Mouse (Mus musculus) CD8-positive naive resting alpha-beta T cell, adult 2 months (primary cell): ENCODE measurements around the gene Arl15.

Experiments
- DNase-seq, 2 experiments: peaks; one replicate each; pipeline ENCODE4 v3.0.0; 2022; ENCODE audit warnings: low read depth in 2 of 2, low spot score in 2 of 2

Gene Arl15

DNA sequence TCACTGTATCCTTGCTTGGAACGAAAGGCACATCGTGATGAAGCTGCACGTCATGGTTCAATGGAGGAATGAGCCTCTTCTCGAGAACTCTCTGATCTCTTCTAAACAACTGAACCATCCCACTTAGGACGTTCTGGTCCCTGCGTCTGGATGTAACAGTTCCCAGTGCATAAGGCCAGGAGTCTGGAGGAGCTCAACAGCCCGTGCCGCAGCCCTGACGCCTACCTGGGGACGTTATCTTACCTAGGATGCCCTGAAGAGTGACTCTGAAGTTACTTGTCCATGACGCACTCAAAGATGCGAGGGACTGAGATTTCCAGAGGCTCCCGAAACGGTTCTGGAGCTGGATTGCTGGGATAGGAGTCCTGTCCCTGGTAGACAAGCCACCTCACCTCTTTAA lies 121.4 kb downstream of the Arl15 start:
- no peak for DNase-seq

DNA sequence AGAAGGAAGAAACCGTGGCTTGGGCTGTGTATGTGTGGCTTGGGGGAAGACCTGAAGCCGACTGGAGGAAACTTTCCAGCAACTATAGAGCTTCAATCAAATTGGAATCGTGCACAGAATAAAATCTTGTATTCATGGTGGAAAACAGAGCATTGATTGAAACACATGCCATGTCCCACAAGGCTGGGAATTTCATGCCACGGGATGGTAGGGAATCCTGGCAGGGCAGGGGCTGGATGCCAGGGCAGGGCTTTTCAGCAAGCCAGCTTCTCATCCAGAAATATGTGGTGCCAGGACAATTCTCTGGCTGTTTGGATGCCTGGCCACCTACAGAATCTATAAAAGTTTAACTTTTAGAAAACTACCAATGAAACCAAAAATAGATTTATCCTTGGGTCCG lies 122.5 kb downstream of the Arl15 start:
- no peak for DNase-seq

GRCm38 (mm10) chr13:113917376-113917775 lies 123.1 kb downstream of the Arl15 start:
- no peak for DNase-seq

- no peak for DNase-seq
Observed at GRCm38 (mm10) chr13:113917868-113918411, 123.6 kb downstream of the Arl15 start.

- DNase-seq, result no peak
Observed at GRCm38 (mm10) chr13:113918668-113919067, 124.4 kb downstream of the Arl15 start.

- DNase-seq, result no peak
Observed at GRCm38 (mm10) chr13:113935697-113936096, 141.4 kb downstream of the Arl15 start.

GRCm38 (mm10) chr13:113937231-113937630 lies 142.9 kb downstream of the Arl15 start:
- no peak for DNase-seq

DNA sequence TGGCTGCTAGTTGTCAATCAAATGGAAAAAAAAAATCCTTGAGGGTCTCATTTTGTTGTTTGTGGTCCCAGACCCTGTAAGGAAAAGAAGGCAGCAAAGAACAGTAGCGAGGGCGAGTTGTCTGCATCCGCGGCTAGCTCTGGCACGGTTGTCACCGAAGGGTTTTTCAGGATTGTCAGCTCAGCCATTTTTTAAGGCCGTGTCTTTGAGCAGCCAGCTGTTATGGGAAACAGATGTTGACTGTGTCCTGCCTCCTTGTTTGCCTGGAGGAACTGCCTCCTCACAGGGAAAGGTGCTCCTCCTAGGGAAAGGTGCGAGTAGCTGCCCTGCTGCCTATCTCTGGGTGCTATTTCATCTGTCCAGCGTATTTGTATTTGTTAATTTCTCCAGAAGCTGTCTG lies 144.3 kb downstream of the Arl15 start:
- no peak for DNase-seq

DNA sequence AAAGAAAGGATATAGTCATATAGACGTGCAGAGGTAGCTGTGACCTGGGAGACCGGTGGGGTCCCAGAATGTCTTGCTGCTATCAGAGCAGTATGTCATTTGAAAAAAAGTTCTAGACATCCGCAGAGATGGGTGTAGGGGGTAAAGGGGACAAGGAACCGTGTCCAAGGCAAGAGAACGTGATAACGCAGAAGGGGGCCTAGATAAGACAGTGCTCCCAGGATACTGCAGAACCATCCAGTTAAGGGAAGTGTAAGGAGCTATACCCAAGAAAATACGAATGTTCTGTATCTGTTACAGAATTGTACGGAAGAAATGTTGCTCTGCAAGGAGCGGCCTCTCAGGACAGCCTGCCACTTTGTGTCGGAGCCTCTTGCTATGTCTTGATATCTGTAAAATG lies 144.8 kb downstream of the Arl15 start:
- no peak for DNase-seq

DNA sequence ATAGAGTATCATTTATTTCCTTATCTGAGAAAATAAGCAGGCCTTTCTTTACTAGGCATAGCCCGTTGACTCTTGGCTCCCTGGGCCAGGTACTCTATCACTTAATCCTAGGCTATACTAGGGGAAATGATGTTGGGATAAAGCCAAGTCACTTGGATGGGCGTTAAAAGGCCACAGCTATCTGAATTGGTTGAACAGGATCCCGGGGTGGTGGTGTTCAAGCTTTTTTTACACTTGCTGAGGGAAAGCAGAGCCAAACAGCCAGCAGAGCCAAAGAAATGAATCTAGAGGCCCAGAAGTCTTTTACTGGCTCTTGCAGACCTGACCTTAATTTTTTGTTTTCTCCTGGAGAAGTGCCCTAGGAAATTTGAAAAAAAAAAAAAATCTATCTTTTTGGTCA lies 145.4 kb downstream of the Arl15 start:
- DNase-seq, result no peak

DNA sequence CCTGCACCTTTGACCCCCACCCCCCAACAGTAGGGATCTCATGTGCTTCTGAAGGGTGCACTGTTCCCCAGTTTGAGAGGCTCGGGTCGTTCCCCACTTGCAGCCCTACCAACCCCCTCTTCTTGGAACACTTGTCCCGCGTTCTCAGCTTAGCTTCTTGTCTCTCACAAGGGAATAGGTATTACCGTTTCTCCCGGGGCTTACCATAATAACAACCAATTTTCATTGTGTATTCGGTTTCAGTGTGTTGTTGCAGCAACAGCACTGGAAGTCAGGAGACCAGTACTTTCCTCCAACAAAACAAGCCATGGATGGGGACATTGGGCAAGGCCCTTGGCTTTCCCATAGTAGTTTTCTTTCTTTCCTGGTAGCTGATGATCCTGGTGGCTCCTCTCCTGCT lies 145.8 kb downstream of the Arl15 start:
- DNase-seq, result no peak

DNA sequence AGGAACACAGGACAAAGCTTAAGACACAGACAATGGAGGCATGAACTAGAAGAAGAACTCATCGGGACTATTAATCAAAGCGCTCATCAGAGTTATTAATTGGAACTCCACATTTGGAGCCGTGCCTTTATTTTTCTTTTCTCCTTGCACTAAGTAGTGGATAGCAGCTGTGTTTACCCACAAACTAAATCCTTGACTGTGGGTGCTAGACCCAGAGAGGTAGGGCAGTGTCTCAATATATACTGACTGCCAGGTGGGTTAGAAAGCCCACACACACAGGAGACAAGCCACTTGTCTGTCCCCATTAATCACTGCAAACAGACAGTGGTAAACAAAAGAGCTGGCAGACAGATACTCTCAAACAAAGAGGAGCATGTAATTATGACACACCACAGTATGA lies 147.6 kb downstream of the Arl15 start:
- no peak for DNase-seq

DNA sequence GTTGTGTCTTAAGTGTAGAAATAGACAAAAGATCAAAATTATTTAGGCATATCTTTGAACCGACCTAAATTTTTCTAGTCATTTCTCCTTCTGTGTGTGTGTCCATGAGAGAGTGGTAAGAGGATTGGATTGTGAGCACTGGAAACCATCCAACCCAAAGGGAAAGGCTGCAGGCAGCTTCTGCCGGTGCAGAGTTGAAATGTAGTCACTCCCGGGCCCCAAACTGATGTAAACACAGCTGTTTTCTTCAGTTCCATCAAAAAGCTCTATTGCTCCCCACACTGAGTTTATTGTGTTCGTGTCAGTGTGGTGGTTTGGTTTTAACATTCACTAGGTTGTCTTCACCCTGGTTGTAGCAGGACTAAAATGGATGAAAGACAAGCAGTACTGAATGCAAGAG lies 153.2 kb downstream of the Arl15 start:
- DNase-seq, result no peak

- no peak for DNase-seq
Observed at GRCm38 (mm10) chr13:113949708-113950107, 155.4 kb downstream of the Arl15 start.

- no peak for DNase-seq
Observed at GRCm38 (mm10) chr13:113950131-113950530, 155.8 kb downstream of the Arl15 start.

- no peak for DNase-seq
Observed at GRCm38 (mm10) chr13:113957438-113957837, 163.1 kb downstream of the Arl15 start.

DNA sequence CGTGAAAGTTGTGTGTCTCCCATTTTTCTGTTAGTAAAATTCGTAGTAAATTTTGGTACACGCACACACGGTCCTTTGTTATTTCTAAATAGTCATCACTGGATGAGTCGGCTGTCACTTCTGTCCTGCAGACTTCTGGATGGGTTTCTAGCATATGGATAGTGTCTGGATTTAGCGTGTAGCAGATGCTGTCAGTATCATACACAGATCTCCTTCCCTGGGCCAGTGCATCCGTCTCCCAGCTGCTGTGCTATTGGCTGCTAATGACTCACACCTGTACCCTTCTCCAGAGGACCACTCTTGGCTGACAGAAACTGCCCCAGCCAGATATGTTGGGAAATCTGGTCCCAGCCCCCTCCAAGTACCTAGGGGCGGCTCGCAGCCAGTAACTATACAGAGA lies 170.6 kb downstream of the Arl15 start:
- DNase-seq, result no peak

GRCm38 (mm10) chr13:113970706-113971105 lies 176.4 kb downstream of the Arl15 start:
- no peak for DNase-seq

GRCm38 (mm10) chr13:113972401-113972800 lies 178.1 kb downstream of the Arl15 start:
- DNase-seq, result no peak

GRCm38 (mm10) chr13:113974866-113975265 lies 180.6 kb downstream of the Arl15 start:
- DNase-seq, result no peak

GRCm38 (mm10) chr13:113975722-113976121 lies 181.4 kb downstream of the Arl15 start:
- no peak for DNase-seq

- no peak for DNase-seq
Observed at GRCm38 (mm10) chr13:113976936-113977335, 182.6 kb downstream of the Arl15 start.

DNA sequence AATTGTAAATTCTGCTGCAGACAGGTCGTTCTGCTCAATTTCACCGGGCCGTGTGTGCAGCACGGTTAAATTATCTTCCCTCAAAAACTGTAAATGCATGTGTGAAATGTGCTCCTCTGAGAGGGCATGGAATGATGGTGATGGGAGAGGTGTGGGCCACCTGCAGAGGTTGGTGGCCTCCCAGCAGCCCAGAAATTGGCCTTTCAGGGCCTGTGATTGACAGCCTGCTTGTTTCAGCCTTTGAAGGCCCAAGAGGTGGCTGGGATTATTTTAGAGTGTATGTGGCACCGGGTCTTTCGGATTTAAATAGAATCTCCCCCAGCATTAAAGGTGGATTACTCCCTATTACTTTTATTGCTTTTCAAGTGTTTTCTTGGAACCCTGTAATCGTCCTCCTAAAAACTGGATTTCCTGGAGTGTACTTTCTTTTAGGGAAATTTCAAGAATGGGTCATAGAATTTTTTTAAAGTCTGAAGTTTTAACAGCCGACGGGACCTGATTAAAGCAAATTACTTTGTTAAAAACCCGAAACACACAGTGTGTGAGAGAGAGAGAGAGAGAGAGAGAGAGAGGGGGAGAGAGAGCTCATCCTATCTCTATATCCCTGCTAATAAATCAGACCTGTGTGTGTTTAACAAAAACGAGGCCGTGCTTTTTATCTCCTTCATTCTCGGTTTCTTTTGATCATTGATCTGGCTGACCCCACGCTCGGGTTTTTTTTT lies 186.6 kb downstream of the Arl15 start:
- no peak for DNase-seq
